Mouse (Mus musculus): Measurements from ENCODE around the gene Clip4.

DNA sequence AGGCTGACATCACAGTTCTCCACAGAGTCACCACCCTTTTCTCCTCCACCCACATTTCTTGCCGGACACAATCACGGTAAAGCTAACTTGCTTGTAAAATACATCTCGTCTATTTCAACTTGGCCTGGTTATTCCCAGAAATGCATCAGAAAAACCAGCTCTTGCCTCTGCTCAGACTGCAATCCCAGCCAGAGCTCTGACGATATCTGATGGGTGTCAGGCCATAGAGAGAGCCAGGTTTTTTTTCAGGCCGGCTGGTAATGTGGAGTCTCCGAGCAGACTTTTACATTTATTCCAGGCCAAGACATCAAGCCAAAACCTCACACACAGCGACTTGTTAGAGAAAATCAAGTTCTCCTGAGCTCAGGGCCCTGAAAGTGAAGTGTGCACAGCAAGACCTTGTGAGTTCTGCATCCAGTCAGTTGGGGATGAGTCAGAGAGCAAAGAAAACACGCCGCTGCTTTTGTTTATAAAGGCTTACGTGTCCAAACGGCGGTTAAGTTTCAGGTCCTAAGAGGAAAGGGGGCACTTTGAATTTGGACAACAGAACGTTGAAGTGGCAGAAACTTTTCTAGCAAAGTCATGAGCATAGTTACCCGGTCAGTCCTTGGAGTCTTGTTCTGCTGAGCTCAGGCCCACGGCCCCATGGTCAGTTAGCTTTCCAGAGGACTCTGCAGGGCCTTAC, 27.4 kb downstream of the Clip4 start:
- TF ChIP-seq CTCF (IDR thresholded peaks at IDR 0.05; ENCODE audit: low read depth, low read length) = no peak
- no peak for TF ChIP-seq GATA1 (IDR thresholded peaks at IDR 0.05; ENCODE audit: borderline replicate concordance, low read length)
- TF ChIP-seq GATA2 (IDR thresholded peaks at IDR 0.05; ENCODE audit: borderline replicate concordance, low read depth, low read length) = no peak
- no peak for TF ChIP-seq TAL1 (conservative IDR thresholded peaks at IDR 0.05; ENCODE audit: low read depth, low read length)
